Mouse (Mus musculus) adrenal gland, postnatal 36 days (tissue): Measurements from ENCODE around the gene Sh3d19. TPM values are rescaled to one million over a fixed set of nuclear protein-coding genes. Genes with fewer than 3 reads are reported as not detected.

Experiments used
- DNase-seq, 2 experiments: peaks; one replicate each; pipeline ENCODE4 v3.0.0; 2021; ENCODE audit warnings: mixed read lengths in 1 of 2
- total RNA-seq, 2 experiments: library from RNA; stranded (reverse); gene quantifications; 2 replicates each; pipeline ENCODE4 v1.2.3; 2021

The Sh3d19 gene
- total RNA-seq, 2 experiments from 2014 or later, result 21.0 to 26.4 TPM

DNA sequence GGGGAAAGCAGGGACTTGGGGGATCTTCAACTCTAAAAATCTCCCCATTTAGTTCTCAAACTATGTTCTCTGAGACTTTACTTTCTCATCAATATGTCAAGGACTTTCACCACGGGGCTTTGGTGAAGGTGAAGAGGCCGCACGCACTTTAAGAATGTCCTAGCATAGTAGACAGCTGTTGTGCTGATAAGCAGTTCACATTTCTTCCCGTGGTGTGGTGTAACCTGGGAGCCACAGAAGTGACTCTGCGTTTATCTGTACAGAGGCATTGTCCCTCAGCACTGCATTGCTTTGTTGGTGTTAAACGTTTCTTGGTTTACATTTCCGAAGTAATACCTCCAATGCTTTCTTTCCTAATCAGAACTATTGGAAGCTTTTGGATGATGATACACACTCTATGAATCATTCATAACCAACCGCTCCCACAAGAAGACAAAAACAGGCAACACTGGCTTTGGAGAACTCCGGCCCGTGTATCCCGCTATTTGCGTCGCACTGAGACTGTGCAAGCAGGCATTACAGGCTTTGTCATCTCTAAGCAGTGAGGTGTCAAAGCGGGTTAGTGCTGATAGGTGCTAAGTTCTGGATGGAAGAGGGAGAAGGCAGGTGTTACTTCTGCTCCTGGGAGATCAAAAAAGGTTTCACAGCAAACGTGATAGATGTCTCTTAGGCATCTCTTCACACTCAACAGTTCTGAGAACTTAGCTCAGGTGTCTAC is 57.9 kb downstream of the Sh3d19 start:
- no peak for DNase-seq

DNA sequence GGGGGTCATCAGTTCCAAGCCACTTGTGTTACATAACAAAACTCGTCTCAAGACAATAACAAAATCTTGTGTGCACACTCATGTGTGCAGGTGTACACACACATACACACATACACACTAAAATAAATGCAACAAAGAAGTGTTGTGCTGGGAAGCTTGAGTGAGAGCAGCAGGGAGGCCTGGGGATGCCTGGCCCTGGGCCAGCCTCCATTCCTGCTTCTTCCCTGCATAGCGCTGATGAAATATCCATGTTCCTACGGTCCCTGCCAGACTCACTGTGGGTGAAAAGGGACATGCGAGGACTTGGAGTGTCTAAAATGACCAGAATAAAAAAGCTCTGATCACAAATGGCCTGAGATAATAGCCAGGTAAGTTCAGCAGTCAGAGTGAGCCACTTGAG is 59.7 kb downstream of the Sh3d19 start:
- DNase-seq, result no peak

DNA sequence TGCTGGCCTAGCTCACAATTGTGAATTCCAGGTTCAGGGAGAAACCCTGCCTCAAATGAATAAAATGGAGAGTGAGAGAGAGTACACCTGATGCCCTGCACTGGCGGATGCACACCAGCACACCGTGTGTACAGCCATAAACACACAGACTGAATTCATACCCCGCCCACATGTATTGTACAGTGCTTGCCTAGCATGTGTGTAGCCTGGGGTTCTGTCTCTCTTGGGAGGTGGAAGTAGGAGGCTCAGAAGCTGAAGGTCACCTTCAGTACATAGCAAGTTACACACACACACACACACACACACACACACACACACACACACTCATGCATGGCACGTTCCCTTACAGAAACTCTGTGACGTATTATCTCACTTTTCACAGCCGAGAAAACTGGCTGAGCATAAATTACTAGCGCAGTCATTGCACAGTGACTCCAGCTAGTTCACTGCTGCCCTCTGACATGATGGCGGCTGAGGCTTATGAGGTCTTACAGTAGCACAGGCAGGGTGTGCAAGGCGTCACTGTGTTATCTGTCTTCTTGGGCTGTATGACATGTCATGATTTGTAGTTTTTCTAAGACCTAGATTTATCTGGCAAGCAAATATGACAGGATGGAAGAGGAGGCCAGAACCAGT is 62.7 kb downstream of the Sh3d19 start:
- DNase-seq, result no peak

DNA sequence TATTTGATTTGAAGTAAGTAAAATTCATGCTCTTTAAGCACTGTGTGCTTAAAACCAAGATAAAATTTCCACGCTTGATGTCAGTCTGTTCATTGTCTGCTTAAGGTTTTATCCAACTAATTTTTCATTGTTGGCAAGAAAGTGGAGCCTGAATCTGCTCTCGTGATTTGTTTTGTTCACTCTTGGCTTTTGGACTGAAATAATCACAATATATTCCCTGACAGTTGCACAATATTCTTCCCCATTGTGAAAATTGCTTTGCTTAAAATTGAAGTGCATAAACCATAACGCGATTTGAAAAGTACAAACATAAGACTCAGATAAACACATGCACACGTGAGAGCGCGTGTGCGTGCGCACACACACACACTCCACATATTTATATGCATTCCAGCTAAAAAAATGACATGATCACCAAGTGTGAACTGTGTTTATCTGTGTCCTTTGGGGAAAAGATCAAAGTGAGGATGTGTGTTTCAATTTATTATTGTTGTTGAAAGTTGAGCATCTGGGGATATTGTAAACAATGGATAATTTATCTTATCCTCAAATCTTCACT is 67.1 kb downstream of the Sh3d19 start:
- no peak for DNase-seq

DNA sequence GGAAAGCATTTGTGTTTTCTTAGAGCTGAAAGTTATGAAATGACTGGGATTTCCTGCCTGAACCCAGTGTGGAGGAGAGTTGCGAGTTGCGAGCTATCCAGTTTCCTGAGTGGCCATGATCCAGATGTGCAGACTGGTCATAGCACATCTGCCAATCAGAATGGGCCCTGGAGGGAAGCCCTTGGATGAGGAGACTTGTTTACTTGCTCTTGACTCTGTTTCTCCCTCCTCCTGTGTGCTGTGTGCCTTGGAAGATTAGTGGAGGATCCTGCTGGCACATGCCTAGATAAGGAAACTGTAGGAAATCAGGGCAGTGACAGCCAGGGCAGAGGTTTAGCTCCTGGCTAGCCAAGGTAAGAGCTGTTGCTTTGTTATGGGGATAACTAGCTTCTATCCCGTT is 67.7 kb downstream of the Sh3d19 start:
- peak; percentile 16 to 27 for DNase-seq

DNA sequence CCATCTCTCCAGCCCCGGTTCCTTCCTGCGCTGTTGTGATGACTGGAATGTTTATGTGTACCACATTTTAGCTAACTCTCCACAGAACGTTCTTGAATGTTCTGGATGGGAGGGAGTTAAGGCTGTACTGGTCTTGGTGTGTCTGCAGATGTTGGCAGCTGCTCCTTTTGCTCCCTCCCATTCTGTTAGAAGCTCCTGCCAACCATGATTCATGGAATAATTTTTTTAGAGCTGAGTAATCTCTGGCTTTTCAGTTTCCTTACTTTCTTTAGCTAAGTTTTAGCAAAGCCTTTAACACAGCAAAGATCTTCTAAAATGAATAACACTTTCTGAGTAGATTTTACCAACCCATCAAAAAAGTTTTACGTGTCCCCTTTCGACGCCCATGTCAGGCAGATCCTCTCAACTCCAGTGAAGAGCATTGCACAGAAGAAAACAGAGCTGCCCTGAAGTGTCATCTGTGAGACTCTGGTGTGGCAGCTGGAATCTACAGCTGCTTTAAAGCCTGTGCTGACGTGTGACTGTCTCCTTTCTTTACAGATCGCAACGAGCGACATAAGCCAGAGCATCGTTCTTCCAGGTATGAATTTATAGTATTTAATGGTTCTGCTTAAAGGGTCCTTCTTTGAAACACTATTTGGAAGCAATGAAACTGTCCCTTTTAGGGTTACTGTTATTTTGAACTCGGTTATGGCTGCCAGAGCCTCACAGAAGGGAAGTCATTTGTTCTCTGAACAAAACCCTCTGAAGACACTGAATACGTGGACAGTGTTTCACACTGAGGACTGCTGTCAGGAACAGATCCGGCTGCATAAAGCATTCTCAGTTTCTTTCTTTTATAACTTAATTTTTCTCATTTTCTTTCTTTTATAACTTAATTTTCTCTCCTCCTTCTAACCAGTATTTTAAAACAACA is 69.6 kb downstream of the Sh3d19 start:
- DNase-seq, result peak; percentile 6 to 61

DNA sequence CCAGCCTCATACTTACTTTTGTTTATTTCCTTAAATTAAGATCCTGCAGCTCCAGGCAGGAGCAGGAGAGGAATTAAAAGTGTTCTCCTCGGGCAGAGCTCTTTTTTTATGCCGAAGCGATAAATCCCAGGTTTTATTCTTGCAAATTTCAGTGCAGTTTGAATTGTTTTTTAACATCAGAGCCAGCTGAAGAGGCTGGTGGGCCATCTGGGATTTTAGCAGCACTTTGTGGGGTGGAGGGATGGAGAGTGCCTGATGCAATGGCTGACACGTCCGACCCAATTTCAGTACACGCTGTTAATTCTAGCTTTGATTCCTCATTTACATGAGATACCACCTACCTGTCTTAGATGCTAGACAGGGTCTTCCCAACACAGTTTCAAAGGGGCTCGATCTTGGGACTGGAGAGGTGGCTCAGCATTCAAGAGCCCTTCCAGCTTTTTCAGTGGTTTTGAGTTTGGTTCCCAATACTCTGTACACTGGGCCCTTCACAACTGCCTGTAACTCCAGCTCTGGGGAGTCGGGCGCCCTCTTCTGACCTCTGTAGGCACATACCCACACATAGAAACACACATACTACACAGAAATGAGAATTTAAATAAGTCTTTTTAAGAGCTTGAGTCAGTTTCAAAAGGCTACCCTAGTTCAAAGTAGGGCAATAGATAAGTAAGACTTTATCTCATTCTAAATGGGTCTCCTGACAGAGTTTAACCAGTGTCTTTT is 76.9 kb downstream of the Sh3d19 start:
- no peak for DNase-seq

DNA sequence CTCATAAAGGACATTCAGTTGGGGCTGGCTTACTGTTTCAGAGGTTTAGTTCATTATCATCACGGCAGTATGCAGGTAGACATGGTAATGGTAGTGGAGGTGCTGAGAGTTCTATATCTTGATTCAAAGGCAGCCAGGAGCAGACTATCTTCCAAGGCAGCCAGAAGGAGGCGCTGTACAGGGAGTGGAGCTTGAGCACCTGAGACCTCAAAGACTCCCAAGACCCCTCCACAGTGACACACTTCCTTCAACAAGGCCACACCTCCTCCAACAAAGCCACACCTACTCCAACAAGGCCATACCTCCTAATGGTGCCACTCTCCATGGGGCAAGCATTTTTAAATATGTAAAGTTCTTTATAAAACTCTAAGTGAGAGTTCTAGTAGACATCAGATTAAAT is 78.1 kb downstream of the Sh3d19 start:
- no peak for DNase-seq

DNA sequence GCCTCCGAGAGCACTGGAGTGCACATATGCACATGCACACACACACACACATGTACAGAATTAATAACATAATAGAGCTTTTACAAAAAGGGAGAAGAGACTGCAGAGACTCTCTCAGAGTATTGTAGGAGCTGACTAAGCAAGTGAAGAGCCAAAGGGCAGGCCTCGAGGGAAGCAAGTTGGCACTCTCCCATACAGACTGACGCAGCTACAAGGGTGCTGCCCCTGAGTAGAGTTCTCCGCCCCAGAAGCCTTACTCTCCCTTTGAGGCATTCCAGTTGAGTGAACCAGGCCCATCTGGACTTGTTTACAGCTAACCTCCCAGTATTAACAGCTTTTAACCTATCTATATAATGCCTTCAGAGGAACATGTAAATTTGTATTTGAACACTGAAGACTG is 85.8 kb downstream of the Sh3d19 start:
- peak; percentile 83 for DNase-seq

DNA sequence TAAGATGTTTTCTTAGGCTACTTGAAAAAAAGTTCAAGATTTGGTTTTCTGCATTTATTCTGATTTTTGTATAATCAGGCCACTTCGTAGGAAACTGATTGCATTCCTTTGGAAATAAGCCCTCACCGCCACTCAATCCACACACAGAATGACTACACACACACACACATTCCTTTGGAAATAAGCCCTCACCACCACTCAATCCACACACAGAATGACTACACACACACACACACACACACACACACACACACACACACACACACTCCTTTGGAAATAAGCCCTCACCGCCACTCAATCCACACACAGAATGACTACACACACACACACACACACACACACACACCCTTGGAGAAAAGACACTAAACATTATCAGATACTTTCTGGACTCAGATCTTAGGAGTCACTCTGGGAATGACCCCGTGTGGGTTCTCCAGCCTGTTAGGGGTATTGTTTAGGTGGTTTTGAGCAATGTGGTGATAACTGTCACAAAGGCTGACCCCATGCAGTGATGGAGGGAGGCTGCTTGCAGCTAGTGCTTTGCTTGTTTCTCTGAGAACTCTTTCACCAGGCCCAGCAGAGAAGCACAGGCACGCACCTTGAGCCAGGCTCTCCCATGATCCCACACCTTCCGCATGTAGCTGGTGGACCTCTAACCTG is 86.7 kb downstream of the Sh3d19 start:
- no peak for DNase-seq

DNA sequence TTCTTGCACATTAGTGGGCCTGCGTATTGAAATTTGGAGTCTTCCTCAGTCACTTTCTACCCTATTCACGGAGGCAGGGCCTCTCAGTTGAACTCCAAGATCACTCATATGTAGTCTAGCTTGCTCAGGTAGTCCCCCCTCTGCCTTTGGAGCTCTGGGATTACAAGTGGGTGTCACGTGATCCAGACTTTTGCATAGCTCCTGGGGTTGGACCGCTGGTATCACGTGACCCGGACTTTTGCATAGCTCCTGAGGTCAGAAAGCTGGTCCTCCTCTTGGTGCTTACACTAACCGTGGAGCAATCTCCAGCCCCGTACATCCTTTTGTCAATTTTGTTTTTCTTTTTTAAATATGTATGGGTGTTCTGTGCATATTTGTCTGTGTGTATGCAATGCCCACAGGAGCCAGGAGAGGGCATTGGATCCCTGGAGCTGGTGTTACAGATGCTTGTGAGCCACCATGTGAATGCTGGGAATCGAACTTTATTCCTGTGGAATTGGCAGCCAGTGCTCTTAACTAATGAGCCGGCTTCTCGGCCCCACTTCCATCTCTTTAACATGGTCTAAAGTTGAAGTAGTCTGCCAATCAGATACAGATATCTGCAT is 98.8 kb downstream of the Sh3d19 start:
- DNase-seq, result no peak

DNA sequence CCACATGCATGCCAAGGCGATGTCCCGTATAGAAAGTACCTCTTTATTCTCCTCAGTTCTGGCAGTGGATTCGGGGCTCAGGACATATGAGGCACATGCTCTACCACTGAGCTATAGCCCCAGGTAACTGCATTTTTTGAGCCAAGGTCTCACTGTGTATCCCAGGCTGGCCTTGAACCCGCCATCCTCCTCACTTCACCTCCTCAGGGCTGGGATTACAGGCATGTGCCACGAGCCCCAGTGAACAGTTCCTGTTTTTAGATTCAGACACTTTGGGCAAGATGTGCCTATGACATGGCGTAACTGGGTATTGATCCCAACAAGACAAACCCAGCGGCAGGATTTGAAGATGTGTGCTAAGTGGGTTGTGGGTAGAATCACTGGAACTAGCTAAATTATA is 99.9 kb downstream of the Sh3d19 start:
- no peak for DNase-seq

DNA sequence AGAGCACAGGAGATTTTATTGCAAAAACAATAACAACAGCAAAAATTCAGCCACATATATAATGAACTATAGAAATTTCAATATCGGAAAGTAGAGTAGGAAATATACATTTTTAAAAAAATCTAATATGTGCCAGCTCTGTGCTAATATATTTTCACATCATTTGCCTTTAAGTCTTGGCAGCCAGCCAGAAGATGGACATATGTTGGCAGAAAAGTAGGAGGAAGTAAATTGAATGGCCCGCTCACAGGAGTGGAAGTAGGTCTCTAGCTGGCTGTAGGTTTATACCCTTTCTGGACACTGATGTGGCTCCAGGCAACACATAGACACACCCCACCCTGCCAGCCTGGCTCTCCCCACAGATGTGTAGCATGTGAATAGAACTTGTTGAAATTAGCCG is 101.2 kb downstream of the Sh3d19 start:
- no peak for DNase-seq

DNA sequence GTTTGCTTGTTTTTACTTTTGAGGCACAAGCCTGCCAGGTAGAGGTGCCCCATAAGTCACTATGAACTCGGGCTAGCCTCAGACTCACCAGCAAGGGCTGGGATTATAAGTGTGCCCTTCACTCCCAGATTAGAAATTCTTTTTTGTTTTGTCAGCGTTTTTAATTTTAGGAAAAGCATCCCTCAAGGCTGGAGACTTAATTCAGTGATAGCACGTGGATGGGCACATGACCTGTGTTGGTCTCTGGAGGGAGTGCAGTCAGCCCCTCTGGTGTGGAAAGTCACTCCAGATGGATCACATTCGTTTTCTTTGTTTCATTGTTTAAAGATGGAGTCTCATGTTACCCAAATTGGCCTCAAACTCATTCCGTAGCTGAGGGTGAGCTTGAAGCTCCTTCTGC is 102.0 kb downstream of the Sh3d19 start:
- DNase-seq, result no peak

DNA sequence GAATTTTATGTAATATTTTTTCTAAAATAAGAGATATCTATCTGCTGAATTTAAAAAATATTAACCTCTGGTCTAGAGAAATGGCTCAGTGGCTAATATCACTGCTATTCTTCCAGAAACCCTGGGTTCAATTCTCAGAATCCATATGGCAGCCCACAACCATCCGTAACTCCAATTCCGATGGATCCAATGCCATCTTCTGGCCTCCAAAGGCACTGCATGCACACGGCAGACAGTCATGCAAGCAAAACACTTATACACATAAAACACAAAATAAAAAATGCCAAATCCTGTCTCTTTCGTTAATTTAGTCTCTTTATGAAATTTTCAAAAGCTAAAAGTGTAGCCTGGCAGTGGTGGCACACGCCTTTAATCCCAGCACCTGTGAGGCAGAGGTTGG is 104.7 kb downstream of the Sh3d19 start:
- peak in 1 of 2 experiments; percentile 9 for DNase-seq

DNA sequence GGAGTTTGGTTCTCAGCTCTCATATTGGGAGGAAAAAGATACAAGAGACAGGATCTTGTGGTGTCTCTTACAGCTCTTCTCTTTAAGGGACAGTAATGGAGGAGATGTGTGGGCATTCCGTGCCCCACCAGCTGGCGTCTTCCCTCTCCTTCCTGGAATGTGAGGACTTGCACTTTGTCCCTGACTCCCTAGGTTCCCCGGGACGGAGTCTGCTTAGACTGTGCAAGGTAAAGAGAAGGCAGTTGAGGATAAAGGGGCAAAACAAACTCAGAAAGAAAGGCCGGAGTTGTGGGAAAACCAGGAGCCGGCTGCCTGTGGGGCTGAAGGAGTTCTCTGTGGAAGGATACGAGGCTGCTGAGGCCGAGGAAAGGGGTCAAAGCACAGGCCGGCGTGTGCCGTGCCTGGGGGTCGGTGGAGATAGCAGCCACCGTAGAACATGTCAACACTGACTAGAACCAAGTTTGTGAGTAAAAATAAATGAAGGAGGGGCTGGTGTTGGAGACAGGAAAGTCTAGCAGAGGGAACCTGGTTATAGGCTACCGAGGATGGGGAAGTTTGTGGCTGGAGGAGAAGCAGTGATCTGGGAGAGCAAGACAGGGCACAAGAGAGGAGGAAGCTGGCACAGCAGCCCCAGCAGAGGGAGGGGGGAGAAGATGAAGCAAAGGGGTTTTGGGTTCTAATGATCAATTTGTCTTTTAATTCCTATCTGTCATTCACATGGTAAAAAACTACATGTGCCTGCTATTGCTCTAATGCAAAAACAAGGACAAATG is 105.8 kb downstream of the Sh3d19 start:
- no peak for DNase-seq

DNA sequence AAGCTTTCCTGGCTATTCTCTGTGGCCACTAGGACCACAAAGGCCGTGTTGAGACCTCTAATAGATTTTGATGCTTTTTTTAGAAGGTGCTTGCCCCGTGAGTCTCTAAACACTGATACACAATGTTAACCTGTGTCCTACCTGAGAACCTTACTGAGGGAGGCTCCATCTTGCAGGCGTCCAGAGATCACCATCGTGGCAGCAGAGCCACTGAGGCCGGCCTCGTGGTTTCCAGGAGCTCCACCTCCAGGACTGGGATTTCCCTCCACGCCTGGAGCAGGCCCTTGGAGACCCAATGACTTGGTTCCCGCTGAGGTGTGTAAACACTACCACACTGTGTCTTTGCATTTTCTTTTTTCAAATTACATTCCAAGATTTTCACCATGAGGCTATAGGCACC is 112.1 kb downstream of the Sh3d19 start:
- no peak for DNase-seq

DNA sequence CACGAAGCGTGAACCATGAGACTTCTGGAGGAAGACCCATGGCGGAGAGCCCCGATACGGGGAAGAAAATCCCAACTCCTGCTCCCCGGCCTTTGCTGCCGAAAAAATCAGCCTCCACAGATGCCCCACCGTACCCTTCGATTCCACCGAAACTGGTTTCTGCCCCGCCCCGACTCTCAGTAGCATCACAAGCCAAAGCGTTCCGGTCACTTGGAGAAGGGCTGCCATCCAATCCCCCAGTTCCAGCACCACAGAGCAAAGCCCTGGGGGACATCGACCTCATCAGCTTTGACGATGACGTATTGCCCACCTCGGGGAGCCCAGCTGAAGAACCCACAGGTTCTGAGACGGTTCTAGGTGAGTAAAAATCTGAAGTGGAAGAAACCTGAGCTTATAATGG is 114.1 kb downstream of the Sh3d19 start:
- no peak for DNase-seq

DNA sequence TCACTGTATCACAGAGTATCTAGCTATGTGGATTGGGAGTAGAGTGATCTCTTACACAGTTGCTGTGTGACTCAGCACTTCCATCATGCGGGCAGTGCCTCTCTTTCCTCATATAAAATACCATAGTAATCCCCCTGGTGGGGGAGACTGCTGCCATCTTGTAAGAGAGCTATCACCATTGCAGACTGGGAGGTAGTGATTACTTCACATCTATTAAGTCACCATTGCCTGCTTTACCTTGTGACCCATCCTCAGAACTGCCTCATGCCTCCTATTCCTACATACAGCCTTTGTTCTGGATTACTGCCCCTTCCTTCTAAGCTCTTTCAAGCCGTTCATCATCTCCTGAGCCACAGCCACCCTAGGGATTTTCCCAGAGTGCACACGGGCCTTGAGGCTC is 117.0 kb downstream of the Sh3d19 start:
- no peak for DNase-seq

DNA sequence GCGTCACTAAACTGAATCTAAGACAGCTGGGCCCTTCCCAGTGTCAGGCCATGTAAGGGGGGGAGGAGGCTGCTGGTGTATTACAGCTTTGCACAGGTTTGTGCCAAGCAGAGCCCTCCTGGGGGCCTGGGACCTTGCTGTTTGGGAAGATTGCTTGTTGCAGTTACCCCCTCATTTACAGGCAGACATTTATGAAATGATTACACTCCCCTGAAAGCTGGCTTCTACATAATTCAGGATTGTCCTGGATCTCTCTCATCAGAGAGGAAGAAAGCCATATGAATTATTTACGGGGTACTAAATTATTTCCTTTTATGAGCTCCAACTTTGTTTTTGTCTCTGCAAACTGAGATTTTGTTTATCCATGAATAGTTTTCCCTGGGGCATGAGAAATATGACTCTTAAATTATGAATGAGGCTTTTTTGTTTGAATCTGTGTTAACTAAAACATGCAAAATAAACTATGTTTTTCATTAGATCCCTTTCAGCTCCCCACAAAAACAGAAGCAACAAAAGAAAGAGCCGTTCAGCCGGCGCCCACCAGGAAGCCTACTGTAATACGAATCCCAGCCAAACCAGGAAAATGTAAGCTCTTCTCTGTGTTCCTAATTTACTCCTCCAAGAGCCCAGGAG is 122.4 kb downstream of the Sh3d19 start:
- no peak for DNase-seq
